Mouse (Mus musculus) cerebral cortex, adult 2 months (tissue): ENCODE results near the gene Cyb561d2.

ENCODE experiments used
- WGBS: fragments of 180-500 bp; shearing (Covaris S2); methylation state at CpG from one replicate; pipeline ENCODE4 v1.1.7; 2018; 5-methylcytosine and 5-hydroxymethylcytosine counted together

The Cyb561d2 gene

GRCm38 (mm10) chr9:107550491-107551116 is 8.6 kb upstream of the Cyb561d2 start:
- 77% methylated on average over 23 of the region's 23 CpGs for WGBS

GRCm38 (mm10) chr9:107549297-107550074 is 7.5 kb upstream of the Cyb561d2 start:
- WGBS = 95% methylated on average over 20 of the region's 20 CpGs

- 95% methylated on average over 10 of the region's 10 CpGs for WGBS
Measured at GRCm38 (mm10) chr9:107548820-107549219, 6.8 kb upstream of the Cyb561d2 start.

GRCm38 (mm10) chr9:107547957-107548356 is 6.0 kb upstream of the Cyb561d2 start:
- WGBS = 86% methylated on average over 5 of the region's 5 CpGs

- 2% methylated on average over 20 of the region's 20 CpGs for WGBS
Measured at GRCm38 (mm10) chr9:107547026-107547425, 5.0 kb upstream of the Cyb561d2 start, which contains the start of gene Zmynd10. TSS of gene Zmynd10 (plus strand) at chr9:107547298.

- WGBS = 8% methylated on average over 3 of the region's 3 CpGs
Measured at GRCm38 (mm10) chr9:107545602-107546001, 3.6 kb upstream of the Cyb561d2 start.

GRCm38 (mm10) chr9:107545199-107545598 is 3.2 kb upstream of the Cyb561d2 start:
- WGBS = 81% methylated on average over 10 of the region's 10 CpGs

- 94% methylated on average over 12 of the region's 12 CpGs for WGBS
Measured at GRCm38 (mm10) chr9:107544729-107545128, 2.7 kb upstream of the Cyb561d2 start.

GRCm38 (mm10) chr9:107544196-107544700 is 2.3 kb upstream of the Cyb561d2 start:
- WGBS = 97% methylated on average over 17 of the region's 17 CpGs

- WGBS = 86% methylated on average over 11 of the region's 11 CpGs
Measured at GRCm38 (mm10) chr9:107543299-107543698, 1.3 kb upstream of the Cyb561d2 start.

GRCm38 (mm10) chr9:107542721-107543120 is 728 bp upstream of the Cyb561d2 start:
- 40% methylated on average over 8 of the region's 8 CpGs for WGBS

- WGBS = under 1% methylated on average over 11 of the region's 11 CpGs
Measured at GRCm38 (mm10) chr9:107542352-107542686, 326 bp upstream of the Cyb561d2 start.

GRCm38 (mm10) chr9:107541005-107541404 is 988 bp downstream of the Cyb561d2 start:
- 33% methylated on average over 10 of the region's 10 CpGs for WGBS

- 62% methylated on average over 4 of the region's 4 CpGs for WGBS
Measured at GRCm38 (mm10) chr9:107540420-107540819, 1.6 kb downstream of the Cyb561d2 start.

- WGBS = 95% methylated on average over 8 of the region's 8 CpGs
Measured at GRCm38 (mm10) chr9:107539940-107540339, 2.1 kb downstream of the Cyb561d2 start.

- WGBS = 87% methylated on average over 3 of the region's 3 CpGs
Measured at GRCm38 (mm10) chr9:107538711-107539110, 3.3 kb downstream of the Cyb561d2 start.

- WGBS = 47% methylated on average over 7 of the region's 7 CpGs
Measured at GRCm38 (mm10) chr9:107538231-107538630, 3.8 kb downstream of the Cyb561d2 start.

GRCm38 (mm10) chr9:107534408-107535202 is 7.4 kb downstream of the Cyb561d2 start:
- under 1% methylated on average over 40 of the region's 40 CpGs for WGBS

GRCm38 (mm10) chr9:107533791-107534407 is 8.1 kb downstream of the Cyb561d2 start, which contains the start of gene Tmem115:
TSS of gene Tmem115 (plus strand) at chr9:107533945.
- under 1% methylated on average over 48 of the region's 48 CpGs for WGBS

- WGBS = 9% methylated on average over 44 of the region's 44 CpGs
Measured at GRCm38 (mm10) chr9:107526198-107527026, 15.6 kb downstream of the Cyb561d2 start.

GRCm38 (mm10) chr9:107522400-107522711 is 19.6 kb downstream of the Cyb561d2 start:
- 34% methylated on average over 2 of the region's 2 CpGs for WGBS
